Mouse (Mus musculus) embryonic fibroblast, embryonic 13.5 days (primary cell): Measurements from ENCODE around the gene Wiz. TPM values are rescaled to one million over a fixed set of nuclear protein-coding genes. Genes with fewer than 3 reads are reported as not detected.

Experiments used
- H3K27ac ChIP-seq: 2 replicates; pipeline ENCODE4 v1.5.1; 2012; ENCODE audit warnings: low read length, control low read depth, inconsistent platforms; ENCODE audit not compliant: insufficient read depth
- H3K4me1 ChIP-seq: 2 replicates; pipeline ENCODE4 v1.6.1; 2011; ENCODE audit warnings: low read length; ENCODE audit not compliant: control insufficient read depth, insufficient read depth
- H3K4me3 ChIP-seq: 2 replicates; pipeline ENCODE4 v1.5.1; 2011; ENCODE audit warnings: mild to moderate bottlenecking, control low read depth, low read length; ENCODE audit not compliant: insufficient read depth
- CTCF ChIP-seq: IDR thresholded peaks from 2 replicates; pipeline ENCODE4 v1.5.1; 2011; ENCODE audit warnings: mild to moderate bottlenecking, control low read depth, low read length, moderate library complexity, borderline replicate concordance; ENCODE audit not compliant: insufficient read depth
- POLR2A ChIP-seq: IDR thresholded peaks from 2 replicates; pipeline ENCODE4 v1.6.1; 2011; ENCODE audit warnings: low read depth, mild to moderate bottlenecking, control low read depth, low read length, moderate library complexity
- polyA plus RNA-seq: library from polyadenylated mRNA; stranded (reverse); fragments of >200 nt; gene quantifications from 2 replicates; pipeline ENCODE4 v1.2.4, GENCODE M21; 2011; ENCODE audit warnings: low read depth; ENCODE audit not compliant: missing spikeins, insufficient read length

Gene Wiz
- polyA plus RNA-seq, 1 experiment: 26.1 TPM

DNA sequence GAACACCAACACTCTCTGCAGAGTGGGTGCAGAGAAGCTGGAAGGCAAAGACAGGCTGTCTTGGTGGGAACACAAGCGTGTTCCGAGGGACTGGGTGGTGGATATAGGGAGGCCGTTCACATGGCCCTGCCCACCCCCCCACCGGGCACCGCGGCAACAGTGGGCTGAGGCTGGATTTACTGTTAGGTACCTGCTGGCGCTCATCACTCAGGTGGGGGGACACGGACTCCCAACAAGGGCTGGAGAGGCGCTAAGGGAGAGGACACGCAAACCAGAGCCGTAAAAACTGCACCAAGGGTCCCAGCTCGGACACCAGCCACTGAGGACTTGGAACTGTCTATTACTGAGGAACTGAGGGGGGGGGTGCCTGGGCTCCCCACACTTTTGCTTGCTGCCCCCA is 54.3 kb downstream of the Wiz start:
- Histone ChIP-seq H3K4me3 (no peak overlapping the region), H3K27ac (no peak overlapping the region), H3K4me1 (no peaks in the 10 kb centered on the region)
- TF ChIP-seq POLR2A: no peak
- no peak for TF ChIP-seq CTCF

DNA sequence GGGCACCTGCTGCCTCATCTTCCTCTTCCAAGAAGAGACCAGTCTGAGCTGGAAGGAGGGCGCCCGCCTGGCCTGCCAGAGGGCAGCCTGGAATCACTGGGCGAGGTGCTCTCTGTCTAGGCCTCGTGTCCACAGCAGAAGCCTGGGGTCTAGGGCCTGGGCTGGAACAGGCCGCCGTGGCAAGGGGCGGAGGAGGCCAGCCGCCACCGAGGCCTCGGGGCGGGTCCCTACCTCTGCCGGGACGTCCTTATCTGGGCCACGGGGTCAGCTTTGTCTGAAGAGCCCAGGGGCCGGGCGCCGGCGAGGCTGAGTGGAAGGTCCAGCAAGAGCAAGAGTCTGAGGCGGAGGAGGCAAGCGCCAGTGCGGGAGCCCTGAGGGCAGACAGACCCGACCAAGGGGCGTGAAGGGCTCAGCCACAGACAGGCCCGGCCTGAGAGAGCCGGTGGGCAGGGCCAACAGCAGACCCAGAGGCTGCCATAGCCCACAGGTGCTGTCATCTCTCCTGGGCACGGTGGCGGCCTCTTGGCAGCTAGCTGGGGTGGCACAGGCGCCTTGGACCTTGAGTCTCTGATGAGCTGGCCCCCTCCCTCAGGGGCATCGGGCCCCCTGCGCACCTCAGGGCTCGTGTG is 55.5 kb downstream of the Wiz start:
- Histone ChIP-seq H3K4me1 (no peaks in the 10 kb centered on the region), H3K4me3 (no peak overlapping the region), H3K27ac (no peak overlapping the region)
- TF ChIP-seq POLR2A (no peak), CTCF (no peak)

DNA sequence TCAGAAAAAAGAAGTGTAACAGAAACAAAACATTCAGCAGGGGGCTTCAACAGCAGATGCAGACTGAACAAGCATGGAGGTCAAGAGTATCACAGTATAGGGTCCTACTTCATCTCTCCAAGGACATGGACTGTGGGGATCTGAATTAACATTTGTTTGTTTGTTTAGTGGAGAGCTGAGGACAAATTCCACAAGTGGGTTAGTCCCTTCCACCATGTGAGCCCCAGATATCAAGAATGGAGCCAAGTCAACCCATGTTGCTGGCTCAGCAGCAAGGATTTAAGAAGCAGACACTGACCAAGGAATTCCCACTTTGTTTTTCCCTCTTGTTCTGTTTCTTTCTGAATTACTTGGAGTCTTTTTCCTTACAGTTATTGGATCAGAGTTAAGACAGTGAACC is 61.7 kb downstream of the Wiz start:
- Histone ChIP-seq H3K27ac (no peak overlapping the region), H3K4me1 (no peaks in the 10 kb centered on the region), H3K4me3 (no peak overlapping the region)
- no peak for TF ChIP-seq CTCF
- no peak for TF ChIP-seq POLR2A

DNA sequence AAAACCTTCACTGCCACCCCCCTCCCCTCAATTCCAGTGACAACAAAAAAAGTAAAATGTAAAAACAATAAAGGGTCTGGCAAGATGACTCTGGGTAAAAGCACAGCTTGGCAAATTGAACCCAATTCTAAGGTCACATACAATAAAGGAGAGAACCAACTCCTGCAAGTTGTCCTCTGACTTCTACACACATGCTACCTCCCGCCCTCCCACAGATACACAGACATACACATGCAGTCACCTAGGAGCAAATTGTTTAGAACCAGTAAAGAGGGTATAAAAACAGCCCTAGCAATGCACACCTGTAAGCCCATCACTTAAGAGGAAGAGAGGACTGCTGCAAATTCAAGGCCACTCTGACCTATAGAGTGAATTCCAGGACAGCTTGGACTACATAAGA is 66.4 kb downstream of the Wiz start:
- TF ChIP-seq CTCF: no peak
- no peak for TF ChIP-seq POLR2A
- Histone ChIP-seq H3K27ac (no peak overlapping the region), H3K4me1 (peaks cover 3% of the 10 kb centered on the region), H3K4me3 (no peak overlapping the region)

DNA sequence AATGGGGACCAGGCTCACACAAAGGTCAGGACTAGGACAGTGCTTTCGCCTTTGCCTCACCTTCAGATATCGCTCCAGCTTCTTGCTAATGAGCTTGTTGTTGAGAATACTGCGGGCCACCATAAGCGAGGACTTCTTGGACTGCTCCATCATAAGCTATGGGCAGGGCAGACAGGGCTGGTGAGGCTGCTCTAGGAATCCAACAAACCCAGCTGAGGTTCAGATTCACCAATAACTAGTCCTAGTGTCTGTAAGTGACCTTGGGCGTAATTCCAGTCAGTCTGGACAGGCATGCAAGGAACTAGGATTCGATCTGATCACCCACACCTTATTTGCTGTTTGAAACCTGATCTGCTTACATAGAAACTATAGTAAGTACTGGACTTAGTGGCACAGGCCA is 67.4 kb downstream of the Wiz start:
- peak overlapping the region; percentile 76 for H3K4me3 ChIP-seq
- H3K27ac ChIP-seq: peak overlapping the region; percentile 66; the same call in 1 of the 2 replicates
- TF ChIP-seq POLR2A (no peak), CTCF (no peak)
- H3K4me1 ChIP-seq: peaks cover 3% of the 10 kb centered on the region

DNA sequence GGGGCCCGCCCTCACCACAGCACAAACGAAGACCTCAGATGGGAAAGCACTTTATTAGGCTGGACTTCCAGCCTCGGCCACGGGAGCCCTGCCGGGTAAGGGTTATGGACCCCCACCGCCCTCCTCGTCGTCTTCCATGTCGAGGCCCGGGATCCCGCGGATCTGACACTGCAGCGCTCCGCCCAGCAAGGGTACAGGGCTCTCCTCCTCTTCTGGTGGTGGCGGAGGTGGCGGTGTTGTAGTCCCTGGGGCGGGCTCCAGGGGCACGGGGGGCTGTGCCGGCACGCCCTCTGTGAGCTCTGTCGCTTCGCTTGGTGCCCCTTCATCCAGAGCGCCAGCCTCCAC is 67.9 kb downstream of the Wiz start:
- H3K4me3 ChIP-seq: peak overlapping the region; percentile 76
- H3K4me1 ChIP-seq: peaks cover 3% of the 10 kb centered on the region
- no peak for TF ChIP-seq CTCF
- TF ChIP-seq POLR2A: peak; percentile 76
- peak overlapping the region; percentile 66 for H3K27ac ChIP-seq

DNA sequence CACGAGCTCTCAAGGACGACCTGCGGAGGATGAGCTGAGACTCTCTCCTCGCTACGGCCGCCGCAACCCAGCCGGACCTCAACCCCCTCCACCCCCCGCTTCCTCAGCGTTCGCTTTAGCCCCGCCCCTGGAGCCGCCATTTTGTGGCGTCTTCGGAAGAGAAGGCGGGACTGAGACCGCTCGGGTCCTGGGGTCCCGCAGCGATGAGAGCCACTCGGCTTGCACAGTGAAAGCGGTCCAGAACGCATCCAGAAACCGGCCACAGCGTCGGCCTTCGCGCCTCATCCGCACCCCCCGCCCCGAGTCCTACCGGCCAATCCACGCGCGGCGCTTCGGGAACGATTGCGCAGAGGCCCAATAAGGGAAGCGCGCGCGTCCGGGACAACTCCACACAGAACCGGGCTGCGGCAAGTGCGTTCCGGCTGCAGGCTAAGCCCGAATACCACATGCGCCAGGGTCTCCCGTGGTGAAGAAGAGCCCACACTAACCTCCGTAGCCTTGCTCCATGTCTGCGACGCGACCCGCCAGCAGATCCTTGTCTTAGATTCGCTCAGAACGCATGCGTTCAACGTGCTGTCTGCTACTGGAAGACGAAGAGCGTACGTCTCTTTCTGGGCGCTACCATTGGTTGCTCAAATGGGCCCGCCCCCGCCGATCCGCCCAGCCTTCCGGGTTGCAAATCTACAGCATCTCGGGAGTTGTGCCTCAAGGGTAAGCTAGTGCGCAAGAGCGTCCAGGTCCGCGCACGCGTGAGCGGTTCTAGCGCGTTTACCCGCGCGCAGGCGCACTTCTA is 68.4 kb downstream of the Wiz start, which contains the start of gene Akap8:
TSS of gene Akap8 (minus strand) at position 642 of the 793 bp plus-strand sequence.
- Histone ChIP-seq H3K27ac (peak within 1 kb of the TSS; percentile 81), H3K4me1 (peaks cover 3% of the 10 kb centered on the region), H3K4me3 (peak within 1 kb of the TSS; percentile 76)
- TF ChIP-seq CTCF (no peak), POLR2A (peak; percentile 92)

DNA sequence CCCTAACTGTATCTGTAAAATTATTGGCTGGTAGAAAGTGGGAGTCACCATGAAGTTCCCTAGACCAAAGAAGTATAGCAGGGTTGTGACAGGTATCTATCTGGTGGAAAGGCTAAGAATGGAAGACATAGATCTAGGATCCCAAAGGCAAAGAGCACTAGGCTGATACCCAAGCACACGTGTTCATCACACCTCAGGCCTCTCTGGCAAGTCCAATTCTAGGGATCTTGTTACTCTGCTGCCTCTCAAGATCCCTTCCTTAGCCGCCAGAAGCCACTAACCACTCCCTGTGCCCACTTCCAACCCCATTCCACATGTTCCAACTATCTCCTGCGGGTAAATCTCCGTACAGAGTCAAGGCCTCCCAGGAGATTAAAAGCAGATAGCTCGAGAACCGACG is 69.3 kb downstream of the Wiz start:
- H3K4me1 ChIP-seq: peaks cover 3% of the 10 kb centered on the region
- peak overlapping the region; percentile 69 for H3K4me3 ChIP-seq
- H3K27ac ChIP-seq: peak overlapping the region; percentile 81; the same call in 1 of the 2 replicates
- TF ChIP-seq POLR2A (no peak), CTCF (no peak)

DNA sequence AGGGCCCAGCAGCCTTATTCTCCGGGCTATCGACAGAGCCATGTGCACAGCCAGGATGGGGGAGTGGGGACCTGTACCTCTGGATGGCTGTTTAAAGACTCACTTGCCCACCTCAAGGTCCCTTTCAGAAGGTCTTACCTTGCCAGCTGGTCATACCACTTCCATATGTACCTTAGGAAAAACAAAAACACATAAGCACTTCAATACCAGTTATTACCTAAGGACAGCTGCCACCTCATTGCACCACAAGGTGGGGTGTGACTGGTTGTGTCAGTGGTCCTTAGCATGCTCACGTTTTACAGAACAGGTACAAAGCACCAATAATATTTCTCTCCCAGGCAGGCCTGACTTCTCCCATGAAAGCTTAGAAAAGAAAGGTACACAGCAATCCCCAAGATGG is 71.5 kb downstream of the Wiz start:
- no peak overlapping the region for H3K4me3 ChIP-seq
- TF ChIP-seq CTCF (no peak), POLR2A (no peak)
- peaks cover 3% of the 10 kb centered on the region for H3K4me1 ChIP-seq
- H3K27ac ChIP-seq: no peak overlapping the region

DNA sequence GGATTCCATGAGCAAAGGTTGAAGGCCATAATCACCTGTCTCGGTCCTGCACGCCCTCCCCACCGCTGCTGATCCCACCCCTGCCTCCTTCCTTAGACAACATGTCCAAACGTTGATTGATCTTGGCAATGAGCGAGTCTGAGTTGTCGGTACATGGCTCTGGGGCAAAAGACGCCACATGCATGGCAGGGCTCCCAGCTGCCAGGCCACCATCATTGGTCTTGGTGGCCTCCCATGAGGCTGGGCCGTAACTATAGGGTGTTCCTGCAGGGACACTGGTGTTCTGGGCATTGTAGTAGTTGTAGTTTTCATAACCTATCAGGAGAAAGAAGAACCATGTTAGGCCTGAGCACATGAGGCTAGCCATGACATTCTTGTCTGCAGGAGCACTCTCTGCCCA is 72.2 kb downstream of the Wiz start:
- Histone ChIP-seq H3K27ac (no peak overlapping the region), H3K4me3 (no peak overlapping the region), H3K4me1 (peaks cover 3% of the 10 kb centered on the region)
- TF ChIP-seq POLR2A (no peak), CTCF (no peak)
